In genomic region chrX:20705083-20705402, GRCm38 (mm10) we compare ENCODE assay signal across 8 mouse cellular contexts. TPM values are rescaled to one million over a fixed set of nuclear protein-coding genes. Genes with fewer than 3 reads are reported as not detected.
DNase-seq lines count a peak whose midpoint lies in the region; ATAC-seq and TF ChIP-seq lines count a peak whose summit lies in the region.

No protein-coding gene starts in this region.

- H3ac ChIP-seq in C2C12 (ENCODE audit: control insufficient read depth, insufficient read length, low read depth) = no peak overlapping the region

- H3K36me3 ChIP-seq in C2C12 (ENCODE audit: control insufficient read depth, insufficient read depth) = no peaks in the 10 kb centered on the region
- no peaks in the 10 kb centered on the region for H3K36me3 ChIP-seq in forebrain, embryonic 16.5 days (ENCODE audit: control insufficient read depth, insufficient read depth)
- no peaks in the 10 kb centered on the region for H3K36me3 ChIP-seq in liver, embryonic 15.5 days (replicated peaks)

- intact Hi-C loops in gastrocnemius, adult 2 months (cut with DNase I) = no loop called here
- intact Hi-C loops in gastrocnemius, postnatal 36 days (cut with DNase I) = no loop called here

- no peaks in the 10 kb centered on the region for H3K79me2 ChIP-seq in C2C12 (ENCODE audit: control insufficient read depth, insufficient read depth)

- H3K4me3 ChIP-seq in gastrocnemius, adult 2 months = peak overlapping the region; percentile 76
- H3K4me3 ChIP-seq in C2C12 (ENCODE audit: insufficient read depth, poor library complexity, severe bottlenecking) = peak overlapping the region; percentile 36
- H3K4me3 ChIP-seq in forebrain, embryonic 16.5 days (replicated peaks; ENCODE audit: low read length) = peak overlapping the region; percentile 30
- H3K4me3 ChIP-seq in liver, embryonic 15.5 days (replicated peaks) = peak overlapping the region; percentile 66

- 30% methylated on average over 3 of the region's 3 CpGs for WGBS in forebrain, embryonic 16.5 days
- WGBS in liver, embryonic 15.5 days (ENCODE audit: insufficient replicate concordance) = 16% methylated on average over 3 of the region's 3 CpGs

- peak overlapping the region; percentile 89 for H3K27ac ChIP-seq in gastrocnemius, adult 2 months
- H3K27ac ChIP-seq in forebrain, embryonic 16.5 days (ENCODE audit: low read length) = no peak overlapping the region
- H3K27ac ChIP-seq in liver, embryonic 15.5 days (replicated peaks) = 0 out of 2 replicates have a peak overlapping the region, but pooled peaks have one; percentile 85

- no peak overlapping the region for H3K9ac ChIP-seq in forebrain, embryonic 16.5 days (replicated peaks; ENCODE audit: low read depth, low read length)
- no peak overlapping the region; the same call in 1 of the 2 replicates for H3K9ac ChIP-seq in liver, embryonic 15.5 days

- no peak for TF ChIP-seq CTCF in gastrocnemius, adult 2 months (IDR thresholded peaks at IDR 0.05)
- TF ChIP-seq CTCF in C2C12 (IDR thresholded peaks at IDR 0.05; ENCODE audit: control insufficient read depth, insufficient read depth, insufficient read length) = no peak

- no peak for DNase-seq in gastrocnemius, adult 2 months
- no peak for DNase-seq in gastrocnemius, postnatal 36 days
- DNase-seq in urinary bladder, adult 18-20 months (ENCODE audit: low spot score in 2 of 2) = no peak
- DNase-seq in adrenal gland, postnatal 36 days = no peak
- no peak for DNase-seq in layer of hippocampus, adult 9-11 months

- ATAC-seq in forebrain, embryonic 16.5 days = no peak
- ATAC-seq in liver, embryonic 15.5 days (ENCODE audit: insufficient read depth) = no peak

- no peaks in the 10 kb centered on the region for H3K9me3 ChIP-seq in forebrain, embryonic 16.5 days (ENCODE audit: control insufficient read depth, low read length)
- no peaks in the 10 kb centered on the region for H3K9me3 ChIP-seq in liver, embryonic 15.5 days (replicated peaks)

- H3K79me3 ChIP-seq in C2C12 (ENCODE audit: low read depth) = peaks cover 1% of the 10 kb centered on the region

- peak overlapping the region; percentile 42 for H3K4me2 ChIP-seq in forebrain, embryonic 16.5 days (ENCODE audit: low read length)
- H3K4me2 ChIP-seq in liver, embryonic 15.5 days = peak overlapping the region; percentile 77

- no peaks in the 10 kb centered on the region for H3K27me3 ChIP-seq in C2C12 (ENCODE audit: control insufficient read depth, insufficient read depth, insufficient read length)
- no peaks in the 10 kb centered on the region for H3K27me3 ChIP-seq in forebrain, embryonic 16.5 days (replicated peaks; ENCODE audit: control insufficient read depth, insufficient read depth, low read length)
- no peaks in the 10 kb centered on the region for H3K27me3 ChIP-seq in liver, embryonic 15.5 days

- no peaks in the 10 kb centered on the region for H3K4me1 ChIP-seq in forebrain, embryonic 16.5 days (replicated peaks; ENCODE audit: control insufficient read depth, insufficient read depth, low read length)
- peaks cover 11% of the 10 kb centered on the region for H3K4me1 ChIP-seq in liver, embryonic 15.5 days (replicated peaks)

TF ChIP-seq in C2C12, 6 proteins besides CTCF, POLR2A, EP300 and RAD21:
- TF ChIP-seq FOSL1 (IDR thresholded peaks at IDR 0.05; ENCODE audit: insufficient read depth, low read length, poor library complexity, severe bottlenecking) (no peak), CEBPB (IDR thresholded peaks at IDR 0.05; ENCODE audit: low read depth) (no peak), USF1 (IDR thresholded peaks at IDR 0.05; ENCODE audit: low read depth) (peak; percentile 63), MYOD1 (IDR thresholded peaks at IDR 0.05; ENCODE audit: control insufficient read depth, insufficient read length, low read depth) (no peak)

RNA-seq across cellular contexts. Expression of gene Usp11, which starts 1.3 kb away (rescaled TPM):
- 1 to 10 TPM; 1.2 to 2.8 TPM for total RNA-seq in gastrocnemius, adult 2 months (2021)
- total RNA-seq in gastrocnemius, postnatal 36 days (2021) = 1 to 10 TPM; 1.1 to 1.9 TPM
- 9.3 TPM for polyA plus RNA-seq in C2C12 (2012; fragmentation: generic; extraction: Trizol)
- polyA plus RNA-seq in forebrain, embryonic 16.5 days (2015; fragmentation: Nextera tagmentation; extraction: Ambion mirVana) = 89.7 and 98.0 TPM in 2 replicates
- 6.0 and 6.1 TPM in 2 replicates for polyA plus RNA-seq in liver, embryonic 15.5 days (2015; fragmentation: Nextera tagmentation; extraction: Ambion mirVana)
- total RNA-seq in adrenal gland, postnatal 36 days (2021) = 10 to 100 TPM; 25.6 to 27.0 TPM

RNA-seq across cellular contexts. Expression of gene Cdk16, which starts 17.3 kb away (rescaled TPM):
- 100 to 1,000 TPM; 119 to 130 TPM for total RNA-seq in gastrocnemius, adult 2 months (2021)
- total RNA-seq in gastrocnemius, postnatal 36 days (2021) = 100 to 1,000 TPM; 112 to 126 TPM
- 67.0 TPM for polyA plus RNA-seq in C2C12 (2012; fragmentation: generic; extraction: Trizol)
- polyA plus RNA-seq in forebrain, embryonic 16.5 days (2015; fragmentation: Nextera tagmentation; extraction: Ambion mirVana) = 132 and 137 TPM in 2 replicates
- 34.3 and 37.4 TPM in 2 replicates for polyA plus RNA-seq in liver, embryonic 15.5 days (2015; fragmentation: Nextera tagmentation; extraction: Ambion mirVana)
- total RNA-seq in adrenal gland, postnatal 36 days (2021) = 100 to 1,000 TPM; 149 to 163 TPM

RNA-seq across cellular contexts. Expression of gene Uba1, which starts 46.9 kb away (rescaled TPM):
- total RNA-seq in gastrocnemius, adult 2 months (2021) = 100 to 1,000 TPM; 135 to 149 TPM
- total RNA-seq in gastrocnemius, postnatal 36 days (2021) = 100 to 1,000 TPM; 130 to 151 TPM
- polyA plus RNA-seq in C2C12 (2012; fragmentation: generic; extraction: Trizol) = 298 TPM
- polyA plus RNA-seq in forebrain, embryonic 16.5 days (2015; fragmentation: Nextera tagmentation; extraction: Ambion mirVana) = 436 and 446 TPM in 2 replicates
- polyA plus RNA-seq in liver, embryonic 15.5 days (2015; fragmentation: Nextera tagmentation; extraction: Ambion mirVana) = 92.2 and 98.5 TPM in 2 replicates
- total RNA-seq in adrenal gland, postnatal 36 days (2021) = 100 to 1,000 TPM; 423 to 486 TPM

Comparison
In these comparisons a context has a peak if more than half of its experiments do, and no peak if none do; other contexts are left out.
1. RNA of gene Usp11, which starts 1.3 kb away (total RNA-seq): 25.6 to 27.0 TPM in adrenal gland, postnatal 36 days; 1.2 to 2.8 TPM in gastrocnemius, adult 2 months and 1.1 to 1.9 TPM in gastrocnemius, postnatal 36 days; every median in the first group is over 4 times any median in the second.
2. Peak in every context shown above with its lines, with median percentiles within 50 percentile points of each other: H3K4me3 ChIP-seq.